Mouse (Mus musculus): ENCODE results near the gene Setd3.

DNA sequence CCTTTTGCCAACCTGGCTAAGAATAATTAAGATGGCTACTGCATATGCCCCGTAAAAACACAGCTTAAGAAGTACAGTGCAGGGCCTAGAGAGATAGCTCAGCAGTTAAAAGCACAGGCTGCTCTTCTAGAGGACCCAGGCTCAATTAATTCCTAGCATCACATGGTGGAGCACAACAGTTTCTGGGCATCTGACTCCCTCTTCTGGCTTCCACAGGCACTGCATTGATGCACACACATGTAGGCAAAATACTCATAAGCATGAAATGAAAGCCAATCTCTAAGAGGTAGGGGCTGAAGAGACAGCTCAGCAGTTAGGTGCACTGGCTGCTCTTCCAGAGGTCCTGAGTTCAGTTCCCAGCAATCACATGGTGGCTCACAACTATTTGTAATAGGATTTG, 17.1 kb downstream of the Setd3 start:
- TF ChIP-seq CTCF (IDR thresholded peaks at IDR 0.05; ENCODE audit: low read depth) (peak; percentile 67), EP300 (optimal IDR thresholded peaks at IDR 0.05) (no peak)

Data from stomach, postnatal 0 days (tissue).